Mouse (Mus musculus): Measurements from ENCODE around the gene Akr7a5. TPM values are rescaled to one million over a fixed set of nuclear protein-coding genes. Genes with fewer than 3 reads are reported as not detected.

The Akr7a5 gene
- total RNA-seq, 1 experiment: 24.7 TPM

DNA sequence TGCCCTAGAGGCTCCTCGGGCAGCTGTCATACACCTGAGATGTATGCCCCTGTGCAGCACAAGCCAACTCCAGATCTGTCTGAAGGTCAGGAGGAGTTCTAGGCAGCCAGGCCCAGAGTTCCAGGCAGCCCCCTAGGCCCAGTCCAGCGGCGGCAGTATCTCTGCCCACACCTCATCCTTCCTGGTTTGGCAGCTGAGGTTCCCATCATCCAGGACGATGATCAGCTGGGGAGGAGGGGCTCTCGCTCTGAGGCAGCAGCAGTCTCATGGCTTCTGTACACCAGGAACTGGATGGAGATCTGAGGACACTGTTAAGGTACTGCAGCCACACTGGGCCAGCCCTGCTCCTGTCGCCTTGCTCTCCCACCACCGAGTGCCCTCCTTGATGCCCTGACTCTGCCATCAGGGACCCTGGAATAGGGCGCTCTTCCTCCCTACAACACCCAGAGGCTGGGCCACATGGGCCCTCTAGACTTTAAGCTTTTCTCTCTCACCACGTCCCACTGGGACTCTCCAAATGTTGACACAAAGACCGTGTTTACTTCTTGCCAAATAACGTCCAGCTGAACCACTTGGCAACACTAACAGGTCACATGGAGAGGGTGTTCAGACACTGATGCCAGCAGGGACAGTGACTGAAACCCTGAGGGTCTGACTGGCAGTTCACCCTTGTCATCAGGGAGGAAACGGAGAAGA lies 11.7 kb upstream of the Akr7a5 start:
- DNase-seq (ENCODE audit: low read depth, low spot score): no peak
- in situ Hi-C loops (cut with MboI; ENCODE audit: low sequenced_read_pairs in 2 of 2, unreplicated experiment in 2 of 2): loop anchor here in 1 of 2 experiments (25.0 kb wide), 1 partner anchor 212 kb away; the partner anchor contains the start of genes Htr6 and Nbl1
- peaks cover 26% of the 10 kb centered on the region; the same call in 1 of the 2 replicates for H3K36me3 ChIP-seq (ENCODE audit: control insufficient read depth, insufficient read depth, low read length, poor library complexity, severe bottlenecking)

GRCm38 (mm10) chr4:139301780-139302179 lies 8.8 kb upstream of the Akr7a5 start:
- in situ Hi-C loops (cut with MboI; ENCODE audit: low sequenced_read_pairs in 2 of 2, unreplicated experiment in 2 of 2): no loop called here
- no peaks in the 10 kb centered on the region for H3K9me3 ChIP-seq (ENCODE audit: control insufficient read depth, insufficient read depth, low read depth, low read length)
- H3K4me1 ChIP-seq (ENCODE audit: control insufficient read depth in 2 of 2, insufficient read depth in 2 of 2, low read length in 2 of 2, poor library complexity in 1 of 2): peaks cover 2 to 14% of the 10 kb centered on the region in 2 experiments; a peak in 2 of 4 replicates
- TF ChIP-seq HCFC1 (IDR thresholded peaks at IDR 0.05; ENCODE audit: borderline replicate concordance, insufficient read depth, low read length) (no peak), ZC3H11A (IDR thresholded peaks at IDR 0.05; ENCODE audit: borderline replicate concordance, low read depth, low read length) (no peak), CHD2 (IDR thresholded peaks at IDR 0.05; ENCODE audit: low read depth, low read length) (no peak), ZNF384 (IDR thresholded peaks at IDR 0.05; ENCODE audit: low read depth, low read length) (no peak), MAFK (IDR thresholded peaks at IDR 0.05; ENCODE audit: insufficient read depth, low read depth, low read length) (no peak)
- no peak overlapping the region for H3K4me3 ChIP-seq (ENCODE audit: insufficient read depth in 1 of 2, low read depth in 1 of 2, low read length in 2 of 2, poor library complexity in 1 of 2, severe bottlenecking in 1 of 2)
- no peak for DNase-seq (ENCODE audit: low read depth, low spot score)
- H3K9ac ChIP-seq (ENCODE audit: insufficient read depth, low read depth, low read length, poor library complexity, severe bottlenecking): no peak overlapping the region
- H3K27ac ChIP-seq (ENCODE audit: insufficient read depth, low read depth, low read length, poor library complexity, severe bottlenecking): no peak overlapping the region
- peaks cover 26% of the 10 kb centered on the region; the same call in 1 of the 2 replicates for H3K36me3 ChIP-seq (ENCODE audit: control insufficient read depth, insufficient read depth, low read length, poor library complexity, severe bottlenecking)

More for the DNA sequence above, 11.7 kb upstream of the Akr7a5 start:
- Histone ChIP-seq H3K9me3 (ENCODE audit: control insufficient read depth, insufficient read depth, low read depth, low read length) (no peaks in the 10 kb centered on the region), H3K4me3 (ENCODE audit: insufficient read depth in 1 of 2, low read depth in 1 of 2, low read length in 2 of 2, poor library complexity in 1 of 2, severe bottlenecking in 1 of 2) (no peak overlapping the region), H3K4me1 (ENCODE audit: control insufficient read depth in 2 of 2, insufficient read depth in 2 of 2, low read length in 2 of 2, poor library complexity in 1 of 2) (peaks cover 2 to 14% of the 10 kb centered on the region in 2 experiments; a peak in 2 of 4 replicates), H3K9ac (ENCODE audit: insufficient read depth, low read depth, low read length, poor library complexity, severe bottlenecking) (no peak overlapping the region), H3K27ac (ENCODE audit: insufficient read depth, low read depth, low read length, poor library complexity, severe bottlenecking) (no peak overlapping the region)
- TF ChIP-seq HCFC1 (IDR thresholded peaks at IDR 0.05; ENCODE audit: borderline replicate concordance, insufficient read depth, low read length): no peak
- no peak for TF ChIP-seq ZNF384 (IDR thresholded peaks at IDR 0.05; ENCODE audit: low read depth, low read length)
- no peak for TF ChIP-seq MAFK (IDR thresholded peaks at IDR 0.05; ENCODE audit: insufficient read depth, low read depth, low read length)
- TF ChIP-seq ZC3H11A (IDR thresholded peaks at IDR 0.05; ENCODE audit: borderline replicate concordance, low read depth, low read length): no peak
- TF ChIP-seq CHD2 (IDR thresholded peaks at IDR 0.05; ENCODE audit: low read depth, low read length): no peak

DNA sequence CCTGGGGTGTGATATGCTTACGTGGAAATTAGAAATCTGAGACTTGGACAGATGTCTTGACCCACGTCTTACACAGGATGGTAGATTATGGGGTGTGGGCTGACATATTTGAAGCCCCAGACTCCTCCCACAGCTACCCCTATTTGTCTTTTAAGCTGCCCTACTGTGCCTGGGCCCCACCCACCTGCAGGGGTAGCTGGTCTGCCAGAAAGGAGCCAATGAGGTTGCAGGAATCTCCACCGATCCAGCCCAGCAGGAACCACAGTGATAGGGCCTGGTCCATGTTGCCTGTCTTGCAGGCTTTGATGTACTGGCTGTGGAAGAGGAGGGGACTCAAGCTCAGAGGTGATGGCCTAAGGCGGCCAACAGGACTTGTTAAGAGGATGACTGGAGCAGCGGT lies 8.3 kb upstream of the Akr7a5 start:
- TF ChIP-seq ZNF384 (IDR thresholded peaks at IDR 0.05; ENCODE audit: low read depth, low read length): no peak
- no peak for DNase-seq (ENCODE audit: low read depth, low spot score)
- no peak overlapping the region; a peak in 1 of 4 replicates for H3K4me3 ChIP-seq (ENCODE audit: insufficient read depth in 1 of 2, low read depth in 1 of 2, low read length in 2 of 2, poor library complexity in 1 of 2, severe bottlenecking in 1 of 2)
- no peak overlapping the region for H3K27ac ChIP-seq (ENCODE audit: insufficient read depth, low read depth, low read length, poor library complexity, severe bottlenecking)
- peaks cover 28% of the 10 kb centered on the region; the same call in 1 of the 2 replicates for H3K36me3 ChIP-seq (ENCODE audit: control insufficient read depth, insufficient read depth, low read length, poor library complexity, severe bottlenecking)
- in situ Hi-C loops (cut with MboI; ENCODE audit: low sequenced_read_pairs in 2 of 2, unreplicated experiment in 2 of 2): no loop called here
- no peaks in the 10 kb centered on the region for H3K9me3 ChIP-seq (ENCODE audit: control insufficient read depth, insufficient read depth, low read depth, low read length)
- peaks cover 2 to 14% of the 10 kb centered on the region in 2 experiments; a peak in 2 of 4 replicates for H3K4me1 ChIP-seq (ENCODE audit: control insufficient read depth in 2 of 2, insufficient read depth in 2 of 2, low read length in 2 of 2, poor library complexity in 1 of 2)
- no peak overlapping the region for H3K9ac ChIP-seq (ENCODE audit: insufficient read depth, low read depth, low read length, poor library complexity, severe bottlenecking)

DNA sequence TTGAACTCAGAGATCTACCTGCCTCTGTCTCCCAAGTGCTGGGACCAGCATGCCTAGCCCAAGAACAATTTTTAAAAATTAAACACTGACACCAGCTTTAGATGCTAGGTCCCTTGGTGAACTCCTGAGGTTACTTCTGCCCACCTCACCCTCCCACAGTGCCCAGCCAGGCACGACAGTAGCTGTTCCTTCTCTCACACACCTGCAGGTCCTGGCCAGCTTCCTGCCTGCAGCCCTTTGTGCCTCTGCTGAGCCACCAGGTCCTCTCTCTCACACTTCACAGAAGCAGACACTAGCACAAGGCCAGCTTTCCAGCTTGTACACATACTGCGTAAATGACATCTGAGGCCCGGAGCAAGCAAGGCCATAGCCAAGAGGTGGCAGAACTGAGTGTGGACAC lies 5.0 kb upstream of the Akr7a5 start:
- Histone ChIP-seq H3K9ac (ENCODE audit: insufficient read depth, low read depth, low read length, poor library complexity, severe bottlenecking) (no peak overlapping the region), H3K36me3 (ENCODE audit: control insufficient read depth, insufficient read depth, low read length, poor library complexity, severe bottlenecking) (peaks cover 7% of the 10 kb centered on the region; the same call in 1 of the 2 replicates), H3K4me1 (ENCODE audit: control insufficient read depth in 2 of 2, insufficient read depth in 2 of 2, low read length in 2 of 2, poor library complexity in 1 of 2) (peaks cover 2 to 14% of the 10 kb centered on the region in 2 experiments; a peak in 2 of 4 replicates), H3K4me3 (ENCODE audit: insufficient read depth in 1 of 2, low read depth in 1 of 2, low read length in 2 of 2, poor library complexity in 1 of 2, severe bottlenecking in 1 of 2) (no peak overlapping the region), H3K27ac (ENCODE audit: insufficient read depth, low read depth, low read length, poor library complexity, severe bottlenecking) (no peak overlapping the region), H3K9me3 (ENCODE audit: control insufficient read depth, insufficient read depth, low read depth, low read length) (no peaks in the 10 kb centered on the region)
- no peak for DNase-seq (ENCODE audit: low read depth, low spot score)
- in situ Hi-C loops (cut with MboI; ENCODE audit: low sequenced_read_pairs in 2 of 2, unreplicated experiment in 2 of 2): no loop called here
- no peak for TF ChIP-seq HCFC1 (IDR thresholded peaks at IDR 0.05; ENCODE audit: borderline replicate concordance, insufficient read depth, low read length)
- no peak for TF ChIP-seq ZNF384 (IDR thresholded peaks at IDR 0.05; ENCODE audit: low read depth, low read length)
- no peak for TF ChIP-seq MAFK (IDR thresholded peaks at IDR 0.05; ENCODE audit: insufficient read depth, low read depth, low read length)
- no peak for TF ChIP-seq ZC3H11A (IDR thresholded peaks at IDR 0.05; ENCODE audit: borderline replicate concordance, low read depth, low read length)

Data from ES-E14 (cell line).